Mouse (Mus musculus) frontal cortex, adult 2 months (tissue): Measurements from ENCODE around the gene Cyp2j6. TPM values are rescaled to one million over a fixed set of nuclear protein-coding genes. Genes with fewer than 3 reads are reported as not detected.
"Not testable (repeated sequence)": the region's sequence is repeated elsewhere in the genome, so short reads cannot be mapped to it uniquely, and the experiment has no call there.

Experiments
- DNase-seq, 2 experiments: peaks; one replicate each; pipeline ENCODE4 v3.0.0; 2022; ENCODE audit warnings: low spot score in 1 of 2; ENCODE audit errors: extremely low spot score in 1 of 2
- polyA plus RNA-seq: library from polyadenylated mRNA; depleted of rRNA; stranded (reverse); fragments of >200 nt; gene quantifications from 2 replicates; pipeline ENCODE4 v1.2.3, GENCODE M21; 2012; rRNA removed

Cyp2j6 gene
- polyA plus RNA-seq: 15.6 and 17.4 TPM in 2 replicates

DNA sequence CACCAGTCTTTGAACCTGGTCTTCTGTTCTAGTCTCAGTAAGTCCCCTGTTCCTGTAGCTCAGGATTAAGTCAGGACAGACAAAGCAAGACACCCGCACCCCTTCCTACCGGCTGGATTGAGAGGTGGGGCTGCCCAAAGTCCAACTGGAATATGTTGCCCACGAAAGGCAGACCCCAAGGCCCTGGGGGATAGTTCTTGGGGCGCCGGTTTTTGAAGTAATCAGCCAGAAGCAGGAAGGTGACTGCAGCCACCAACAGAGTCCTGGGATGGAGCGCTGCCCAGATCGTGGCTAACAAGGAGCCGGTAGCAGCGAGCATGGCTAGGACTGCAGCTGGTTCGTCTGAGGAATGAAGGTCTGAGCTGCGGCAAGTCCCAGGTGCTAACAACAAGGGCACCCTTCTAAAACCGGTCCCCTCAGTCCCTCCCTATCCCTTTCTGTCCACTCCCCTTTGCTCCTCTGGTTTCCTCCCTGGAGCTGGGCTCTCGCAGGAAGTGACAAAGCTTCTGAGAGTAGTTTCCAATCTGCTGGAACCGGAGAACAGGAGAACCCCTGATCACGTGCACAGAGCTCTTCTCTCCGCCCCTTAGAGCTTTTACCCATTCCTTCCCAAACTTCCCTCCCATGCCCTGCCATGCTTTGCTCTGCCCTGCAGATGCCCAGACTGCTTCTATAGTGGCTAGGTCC is at the start of gene Cyp2j6:
Gene Cyp2j6, minus strand, starts transcription at position 529 of the 687 bp plus-strand sequence.
- DNase-seq: peak in 1 of 2 experiments; percentile 48

DNA sequence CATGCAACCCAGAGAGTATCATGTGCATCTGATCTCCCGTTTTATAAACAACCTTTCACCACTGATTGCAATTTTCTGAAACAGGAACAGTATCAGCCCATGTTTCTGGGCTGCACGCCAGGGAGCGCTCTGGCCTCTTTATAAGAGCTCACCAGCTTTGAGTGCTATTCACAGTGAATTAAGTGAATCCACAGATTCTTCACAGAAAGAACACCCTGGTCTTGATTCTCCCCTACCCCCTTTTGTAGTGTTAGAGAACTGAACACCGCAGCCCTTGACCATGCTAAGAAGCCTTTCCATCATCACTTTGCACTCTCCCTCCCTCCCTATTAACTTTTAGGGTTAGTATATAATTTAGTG is 38.3 kb upstream of the Cyp2j6 start:
- peak; percentile 60 to 76 for DNase-seq

- DNase-seq: peak in 1 of 2 experiments; percentile 3
Observed at GRCm38 (mm10) chr4:96590911-96591790, 37.7 kb upstream of the Cyp2j6 start, which contains the start of gene Cyp2j9. TSS of gene Cyp2j9 (minus strand) at chr4:96591578.

DNA sequence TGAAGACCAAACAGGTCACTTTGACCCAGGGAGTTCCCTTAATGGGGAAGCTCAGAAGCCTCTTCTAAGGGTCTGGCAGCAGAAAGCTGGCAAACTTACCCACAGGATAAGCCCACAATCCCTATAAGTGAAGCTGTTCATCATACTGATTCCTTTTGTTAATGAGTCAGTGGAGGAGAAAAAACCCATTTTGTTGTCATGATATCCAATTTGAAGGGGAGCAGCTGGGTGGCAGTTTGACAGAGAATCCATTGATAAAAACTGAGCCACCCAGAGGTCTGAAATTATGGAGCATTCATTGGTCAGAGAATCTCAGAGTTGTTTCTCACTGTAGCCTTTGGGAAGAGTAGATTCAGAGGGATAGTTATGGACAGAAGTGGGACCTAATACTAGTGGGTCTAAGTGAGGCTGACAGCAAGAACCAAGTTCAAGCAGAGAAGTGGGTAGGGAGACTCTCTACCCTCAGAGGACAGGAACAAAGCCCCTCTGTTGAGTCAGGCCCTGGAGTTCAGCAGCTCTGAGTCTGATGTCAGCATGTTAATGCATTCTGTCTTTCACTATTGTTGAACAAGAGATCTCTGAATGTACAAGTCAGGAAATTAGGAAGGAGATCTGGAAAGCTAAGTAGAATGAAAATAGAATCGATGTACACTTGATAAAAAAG is 28.1 kb upstream of the Cyp2j6 start:
- peak in 1 of 2 experiments; percentile 8 for DNase-seq

- not testable (repeated sequence) for DNase-seq
Observed at GRCm38 (mm10) chr4:96580351-96580750, 26.9 kb upstream of the Cyp2j6 start.

DNA sequence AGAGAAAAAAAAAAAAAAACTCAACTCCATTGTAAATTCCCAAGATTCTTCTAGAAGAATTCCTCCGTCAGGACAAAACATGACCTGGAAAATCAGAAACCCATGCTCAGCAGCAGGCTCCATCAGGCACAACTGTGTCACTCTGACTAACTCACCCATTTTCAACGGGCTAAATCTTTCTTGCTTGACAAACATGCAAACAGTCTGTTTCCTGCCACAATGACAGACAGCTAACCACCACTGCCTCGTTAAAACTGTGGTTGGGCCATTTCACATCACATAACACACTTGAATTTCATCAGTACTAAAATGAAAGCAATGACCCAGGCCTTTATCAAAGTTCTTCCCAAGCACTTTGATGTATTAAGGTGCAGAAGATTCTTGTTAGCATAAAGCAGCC is 16.0 kb upstream of the Cyp2j6 start:
- no peak for DNase-seq

DNA sequence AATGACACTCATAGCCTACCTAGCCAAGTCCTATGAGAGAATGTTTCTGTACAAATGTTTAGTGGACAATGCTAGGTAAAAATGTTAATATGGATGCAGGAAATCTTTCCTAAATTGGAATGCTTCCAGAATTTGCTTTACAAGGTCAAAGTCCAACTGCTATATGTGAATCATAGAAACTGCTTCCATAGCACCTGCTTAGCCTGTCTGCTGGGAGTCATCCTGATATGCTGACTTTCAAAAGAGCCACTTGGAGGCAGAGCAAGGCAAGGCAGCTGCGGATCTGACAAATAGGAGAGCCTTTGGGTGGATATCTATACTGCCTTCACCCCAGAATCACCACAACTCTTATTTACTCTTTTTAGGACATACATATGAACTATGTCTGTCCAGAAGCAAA is 14.5 kb upstream of the Cyp2j6 start:
- DNase-seq: no peak

DNA sequence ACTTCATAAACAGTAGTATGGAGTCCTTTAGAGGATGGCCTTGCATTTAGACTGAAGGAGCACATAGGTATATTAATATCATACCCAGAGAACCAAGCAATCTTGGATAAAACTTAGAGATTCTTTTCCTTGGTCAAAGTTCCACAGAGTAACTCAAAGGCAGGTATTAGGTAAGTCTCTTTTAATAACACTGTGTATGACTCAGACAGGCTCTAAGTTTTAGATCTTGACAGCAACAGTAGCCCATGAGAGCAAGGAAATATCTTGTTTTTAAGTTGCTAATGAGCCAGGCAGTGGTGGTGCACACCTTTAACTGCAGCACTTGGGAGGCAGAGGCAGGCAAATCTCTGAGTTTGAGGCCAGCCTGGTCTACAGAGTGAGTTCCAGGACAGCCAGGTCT is 12.3 kb upstream of the Cyp2j6 start:
- DNase-seq: no peak

GRCm38 (mm10) chr4:96560464-96560863 is 7.0 kb upstream of the Cyp2j6 start:
- no peak for DNase-seq

GRCm38 (mm10) chr4:96559781-96560180 is 6.3 kb upstream of the Cyp2j6 start:
- no peak for DNase-seq

DNA sequence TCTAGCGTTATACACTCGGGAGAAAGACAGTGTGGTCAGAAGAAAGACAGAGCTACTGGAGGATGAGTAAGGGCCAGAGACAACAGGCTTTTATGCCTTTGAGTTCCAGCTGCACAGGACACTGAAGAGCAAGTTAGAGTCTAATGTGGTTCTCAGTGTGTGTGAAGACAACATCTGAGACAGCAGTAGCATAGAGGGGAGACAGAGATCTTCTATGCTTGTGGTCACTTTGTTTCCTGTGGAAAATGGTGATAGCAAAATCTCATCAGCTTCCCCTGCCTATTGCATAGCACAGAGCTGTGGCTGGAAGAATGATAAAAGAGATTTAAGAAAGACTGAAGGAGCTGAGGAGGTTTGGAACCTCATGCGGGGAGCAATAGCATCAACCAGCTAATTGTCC is 1.8 kb downstream of the Cyp2j6 start:
- no peak for DNase-seq

DNA sequence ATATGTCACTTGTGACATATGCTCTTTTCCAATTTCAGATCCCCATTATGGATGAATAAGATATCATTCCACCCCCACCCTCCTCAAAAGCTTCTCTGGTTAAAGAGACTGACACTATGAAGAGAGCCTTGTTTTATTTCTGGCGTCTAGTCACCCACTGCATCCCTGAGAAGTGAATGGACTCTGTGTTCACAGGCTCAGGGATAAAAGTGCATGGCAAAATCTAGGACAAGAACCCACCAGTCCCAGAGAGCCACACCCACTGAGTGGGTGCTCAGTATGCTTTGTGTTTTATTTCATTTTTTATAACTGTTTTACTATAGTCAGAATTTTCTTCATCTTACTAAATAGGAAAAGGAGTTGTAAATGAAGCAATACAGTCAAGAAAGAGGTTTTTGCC is 7.5 kb downstream of the Cyp2j6 start:
- DNase-seq: peak; percentile 46 to 65

DNA sequence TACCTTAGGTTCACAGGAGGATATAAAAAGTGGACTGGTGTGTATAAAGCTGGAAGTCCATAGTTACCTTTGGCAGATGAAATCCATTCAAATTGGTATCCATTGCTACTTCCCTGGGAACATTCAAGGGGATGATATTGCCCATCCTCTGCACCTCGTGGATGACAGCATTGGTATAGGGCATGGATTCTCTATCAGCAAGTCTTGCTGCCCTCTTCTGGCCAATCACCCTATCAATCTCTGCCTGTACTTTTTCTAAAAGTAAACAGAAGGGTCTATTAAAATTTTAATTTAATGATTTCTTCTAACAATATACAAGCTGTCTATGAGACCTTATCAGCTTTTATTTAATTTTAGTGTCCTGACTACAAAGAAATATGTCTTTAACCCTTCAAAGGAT is 27.7 kb downstream of the Cyp2j6 start:
- DNase-seq: peak in 1 of 2 experiments; percentile 33

DNA sequence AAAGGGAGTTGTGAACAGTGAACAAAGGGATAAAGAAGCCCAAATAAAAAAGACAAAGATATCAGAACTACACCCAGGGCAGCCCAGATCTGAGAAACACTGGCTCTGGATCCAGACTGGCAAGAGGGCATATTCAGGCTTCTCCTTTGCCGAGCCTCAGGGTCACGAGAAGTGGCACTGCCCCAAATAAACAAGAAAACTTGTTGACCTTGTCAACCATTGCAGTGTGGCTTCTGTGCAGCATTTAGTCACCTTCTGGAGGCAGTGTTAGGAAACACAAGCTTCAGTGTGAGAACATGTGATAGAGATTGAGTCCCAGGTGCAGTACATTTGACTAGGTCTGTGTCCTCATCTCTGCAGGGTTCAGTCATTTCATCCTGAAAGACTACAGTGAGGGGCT is 31.2 kb downstream of the Cyp2j6 start:
- DNase-seq: no peak

GRCm38 (mm10) chr4:96510083-96510482 is 43.4 kb downstream of the Cyp2j6 start:
- no peak for DNase-seq

- no peak for DNase-seq
Observed at GRCm38 (mm10) chr4:96507286-96507685, 46.2 kb downstream of the Cyp2j6 start, which contains the start of gene Cyp2j8. TSS of gene Cyp2j8 (minus strand) at chr4:96507386.

Other genes with a start within 250 kb of the Cyp2j6 start
- gene Cyp2j11, start 205.0 kb downstream of the Cyp2j6 start, polyA plus RNA-seq: not detected in 2 replicates
- 0.30 and 0.36 TPM in 2 replicates for gene Cyp2j8, start 46.3 kb downstream of the Cyp2j6 start, polyA plus RNA-seq
- 32.8 and 33.3 TPM in 2 replicates for gene Cyp2j9, start 37.9 kb upstream of the Cyp2j6 start, polyA plus RNA-seq
- not detected in 2 replicates for gene Cyp2j5, start 110.5 kb upstream of the Cyp2j6 start, polyA plus RNA-seq
- not detected in 2 replicates for gene Gm12695, start 231.5 kb upstream of the Cyp2j6 start, polyA plus RNA-seq